Mouse (Mus musculus): Measurements from ENCODE around the gene Txnip. TPM values are rescaled to one million over a fixed set of nuclear protein-coding genes. Genes with fewer than 3 reads are reported as not detected.
"Not testable (repeated sequence)": the region's sequence is repeated elsewhere in the genome, so short reads cannot be mapped to it uniquely, and the experiment has no call there.

Txnip gene
- polyA plus RNA-seq (2015; fragmentation: Nextera tagmentation; extraction: Ambion mirVana) = 52.5 and 72.5 TPM in 2 replicates

GRCm38 (mm10) chr3:96557694-96558093, at the start of gene Txnip:
Gene Txnip (plus strand): TSS chr3:96557957.
- peak within 1 kb of the TSS; percentile 81 for H3K4me2 ChIP-seq
- H3K27me3 ChIP-seq (replicated peaks) = no peaks in the 10 kb centered on the region
- H3K9ac ChIP-seq (replicated peaks) = peak within 1 kb of the TSS; percentile 66
- H3K4me1 ChIP-seq = peaks cover 58% of the 10 kb centered on the region
- H3K27ac ChIP-seq (replicated peaks) = peak within 1 kb of the TSS; percentile 87
- peaks cover 15% of the 10 kb centered on the region for H3K36me3 ChIP-seq
- peak; percentile 98 for ATAC-seq (ENCODE audit: low FRiP score)
- peak within 1 kb of the TSS; percentile 69 for H3K4me3 ChIP-seq (replicated peaks)
- H3K9me3 ChIP-seq (replicated peaks) = no peaks in the 10 kb centered on the region
- WGBS = 1% methylated on average over 26 of the region's 26 CpGs

- H3K4me2 ChIP-seq; H3K27ac ChIP-seq (replicated peaks); H3K4me3 ChIP-seq (replicated peaks); H3K9ac ChIP-seq (replicated peaks); H3K27me3 ChIP-seq (replicated peaks); H3K4me1 ChIP-seq; ATAC-seq (ENCODE audit: low FRiP score); H3K36me3 ChIP-seq; H3K9me3 ChIP-seq (replicated peaks): not testable (repeated sequence)
- WGBS = 92% methylated on average over 8 of the region's 9 CpGs
These were observed 49.8 kb upstream of the Txnip start for GRCm38 (mm10) chr3:96507966-96508365.

GRCm38 (mm10) chr3:96520171-96520570, 37.6 kb upstream of the Txnip start:
- no peaks in the 10 kb centered on the region for H3K4me1 ChIP-seq
- no peak overlapping the region for H3K4me2 ChIP-seq
- H3K27me3 ChIP-seq (replicated peaks) = 0 out of 2 replicates have a peak, but pooled peaks cover 7% of the 10 kb centered on the region
- H3K27ac ChIP-seq (replicated peaks) = no peak overlapping the region
- WGBS = 52% methylated on average over 5 of the region's 5 CpGs
- H3K9me3 ChIP-seq (replicated peaks) = no peaks in the 10 kb centered on the region
- no peaks in the 10 kb centered on the region for H3K36me3 ChIP-seq
- no peak overlapping the region for H3K9ac ChIP-seq (replicated peaks)
- no peak overlapping the region for H3K4me3 ChIP-seq (replicated peaks)
- no peak for ATAC-seq (ENCODE audit: low FRiP score)

GRCm38 (mm10) chr3:96522149-96522548, 35.6 kb upstream of the Txnip start:
- 71% methylated on average over 4 of the region's 4 CpGs for WGBS
- Histone ChIP-seq H3K9ac (replicated peaks) (no peak overlapping the region), H3K27ac (replicated peaks) (no peak overlapping the region), H3K4me2 (no peak overlapping the region), H3K9me3 (replicated peaks) (no peaks in the 10 kb centered on the region), H3K27me3 (replicated peaks) (peaks cover 22% of the 10 kb centered on the region), H3K4me1 (peaks cover 5% of the 10 kb centered on the region), H3K36me3 (no peaks in the 10 kb centered on the region), H3K4me3 (replicated peaks) (no peak overlapping the region)
- ATAC-seq (ENCODE audit: low FRiP score) = no peak

- WGBS = 77% methylated on average over 12 of the region's 12 CpGs
These were observed 33.5 kb upstream of the Txnip start for GRCm38 (mm10) chr3:96524028-96524810.

GRCm38 (mm10) chr3:96524914-96525313, 32.8 kb upstream of the Txnip start, which contains the start of gene Hfe2:
Gene Hfe2 (plus strand): TSS chr3:96525172.
- H3K36me3 ChIP-seq = no peaks in the 10 kb centered on the region
- WGBS = 81% methylated on average over 4 of the region's 4 CpGs
- H3K9ac ChIP-seq (replicated peaks) = no peak within 1 kb of the TSS
- H3K27ac ChIP-seq (replicated peaks) = no peak within 1 kb of the TSS
- peaks cover 41% of the 10 kb centered on the region for H3K27me3 ChIP-seq (replicated peaks)
- peaks cover 9% of the 10 kb centered on the region for H3K4me1 ChIP-seq
- no peak within 1 kb of the TSS for H3K4me2 ChIP-seq
- ATAC-seq (ENCODE audit: low FRiP score) = no peak
- H3K9me3 ChIP-seq (replicated peaks) = no peaks in the 10 kb centered on the region
- H3K4me3 ChIP-seq (replicated peaks) = no peak within 1 kb of the TSS

More at GRCm38 (mm10) chr3:96524028-96524810, 33.5 kb upstream of the Txnip start:
- Histone ChIP-seq H3K27me3 (replicated peaks) (peaks cover 41% of the 10 kb centered on the region), H3K4me2 (no peak overlapping the region), H3K27ac (replicated peaks) (no peak overlapping the region), H3K4me3 (replicated peaks) (no peak overlapping the region), H3K36me3 (no peaks in the 10 kb centered on the region), H3K9ac (replicated peaks) (no peak overlapping the region), H3K4me1 (peaks cover 9% of the 10 kb centered on the region), H3K9me3 (replicated peaks) (no peaks in the 10 kb centered on the region)
- ATAC-seq (ENCODE audit: low FRiP score) = no peak

- ATAC-seq (ENCODE audit: low FRiP score) = no peak
These were observed 31.6 kb upstream of the Txnip start for GRCm38 (mm10) chr3:96526013-96526762.

GRCm38 (mm10) chr3:96526864-96527542, 30.8 kb upstream of the Txnip start:
- Histone ChIP-seq H3K4me2 (peak overlapping the region; percentile 91), H3K36me3 (no peaks in the 10 kb centered on the region), H3K4me3 (replicated peaks) (peak overlapping the region; percentile 47), H3K27ac (replicated peaks) (no peak overlapping the region), H3K4me1 (peaks cover 9% of the 10 kb centered on the region), H3K9ac (replicated peaks) (peak overlapping the region; percentile 45), H3K9me3 (replicated peaks) (no peaks in the 10 kb centered on the region), H3K27me3 (replicated peaks) (peaks cover 41% of the 10 kb centered on the region)
- 4% methylated on average over 43 of the region's 44 CpGs for whole genome bisulfite sequencing
- peak; percentile 73 for ATAC-seq (ENCODE audit: low FRiP score)

More at GRCm38 (mm10) chr3:96526013-96526762, 31.6 kb upstream of the Txnip start:
- peak overlapping the region; percentile 91 for H3K4me2 ChIP-seq
- peak overlapping the region; percentile 47 for H3K4me3 ChIP-seq (replicated peaks)
- no peak overlapping the region for H3K27ac ChIP-seq (replicated peaks)
- peaks cover 41% of the 10 kb centered on the region for H3K27me3 ChIP-seq (replicated peaks)
- H3K4me1 ChIP-seq = peaks cover 9% of the 10 kb centered on the region
- WGBS = 76% methylated on average over 11 of the region's 11 CpGs
- no peaks in the 10 kb centered on the region for H3K9me3 ChIP-seq (replicated peaks)
- H3K9ac ChIP-seq (replicated peaks) = no peak overlapping the region
- no peaks in the 10 kb centered on the region for H3K36me3 ChIP-seq

- Histone ChIP-seq H3K9me3 (replicated peaks) (no peaks in the 10 kb centered on the region), H3K4me1 (peaks cover 9% of the 10 kb centered on the region), H3K27ac (replicated peaks) (no peak overlapping the region), H3K4me2 (no peak overlapping the region), H3K36me3 (no peaks in the 10 kb centered on the region), H3K4me3 (replicated peaks) (no peak overlapping the region), H3K9ac (replicated peaks) (no peak overlapping the region), H3K27me3 (replicated peaks) (peaks cover 41% of the 10 kb centered on the region)
- ATAC-seq (ENCODE audit: low FRiP score) = no peak
- 58% methylated on average over 9 of the region's 9 CpGs for WGBS
These were observed 29.3 kb upstream of the Txnip start for GRCm38 (mm10) chr3:96528506-96528905.

- 74% methylated on average over 7 of the region's 7 CpGs for WGBS
- no peaks in the 10 kb centered on the region for H3K9me3 ChIP-seq (replicated peaks)
- ATAC-seq (ENCODE audit: low FRiP score) = no peak
These were observed 25.7 kb upstream of the Txnip start for GRCm38 (mm10) chr3:96532050-96532449.

GRCm38 (mm10) chr3:96534300-96534699, 23.5 kb upstream of the Txnip start:
- Histone ChIP-seq H3K9ac (replicated peaks) (no peak overlapping the region), H3K36me3 (no peaks in the 10 kb centered on the region), H3K4me1 (no peaks in the 10 kb centered on the region), H3K27me3 (replicated peaks) (no peaks in the 10 kb centered on the region), H3K4me3 (replicated peaks) (no peak overlapping the region), H3K27ac (replicated peaks) (no peak overlapping the region), H3K9me3 (replicated peaks) (no peaks in the 10 kb centered on the region), H3K4me2 (no peak overlapping the region)
- 53% methylated on average over 2 of the region's 2 CpGs for WGBS
- no peak for ATAC-seq (ENCODE audit: low FRiP score)

More at GRCm38 (mm10) chr3:96532050-96532449, 25.7 kb upstream of the Txnip start:
- Histone ChIP-seq H3K27ac (replicated peaks) (no peak overlapping the region), H3K4me2 (no peak overlapping the region), H3K27me3 (replicated peaks) (peaks cover 19% of the 10 kb centered on the region), H3K4me1 (peaks cover 5% of the 10 kb centered on the region), H3K9ac (replicated peaks) (no peak overlapping the region), H3K4me3 (replicated peaks) (no peak overlapping the region), H3K36me3 (no peaks in the 10 kb centered on the region)
